Comparison of ENCODE assay signal across 21 mouse cellular contexts in the genomic region with DNA sequence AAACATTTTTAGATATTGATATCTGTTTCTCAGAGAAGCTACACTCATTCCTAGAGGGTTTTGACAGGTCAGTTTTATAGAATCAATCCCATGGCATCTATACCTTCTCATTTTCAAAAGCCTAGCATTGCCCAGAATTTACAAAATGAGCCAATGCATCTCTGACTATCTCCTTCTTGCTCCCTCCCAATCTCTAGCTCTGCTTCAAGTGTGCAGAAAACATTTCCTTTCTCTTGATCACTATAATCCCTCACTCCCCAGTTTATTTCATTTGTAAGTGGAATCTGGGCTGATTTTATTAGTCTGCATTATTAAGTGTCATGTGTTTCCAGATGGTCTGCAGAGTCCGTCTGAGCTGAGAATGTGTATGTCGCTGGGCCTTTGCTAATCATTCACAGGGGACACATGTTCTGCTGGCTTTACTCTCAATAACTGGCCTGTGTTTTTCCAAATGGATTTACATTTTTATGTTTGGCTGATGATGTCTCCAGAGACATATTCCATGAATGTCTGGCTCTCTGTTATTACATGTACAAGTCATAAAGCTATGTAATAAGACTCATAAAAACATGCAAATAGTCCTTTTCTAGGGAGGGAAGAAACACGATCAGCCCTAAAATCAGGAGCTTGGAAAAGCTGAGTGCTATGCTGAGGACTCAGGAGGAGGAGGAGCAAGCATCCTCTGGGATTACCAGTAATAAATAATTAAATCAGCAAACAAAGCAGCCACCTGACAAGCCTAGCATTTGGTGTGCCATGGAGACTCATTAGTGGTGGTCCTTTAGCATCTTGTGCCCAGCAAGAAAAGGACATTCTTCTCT.
DNase-seq lines count a peak whose midpoint lies in the region; ATAC-seq and TF ChIP-seq lines count a peak whose summit lies in the region.
"Had no signal": no experiment of that assay in that cellular context is flagged by ENCODE, and none has a peak within 500 bp of the region (broad histone marks: within the 10 kb centered on the region; RNA-seq: fewer than 3 reads in every experiment).

No protein-coding gene starts in this region.

- H3K4me3 ChIP-seq in hindbrain, embryonic 11.5 days (ENCODE audit: low read depth, low read length), result no peak overlapping the region
- H3K4me3 ChIP-seq in hindbrain, embryonic 10.5 days, result no peak overlapping the region
- no peak overlapping the region for H3K4me3 ChIP-seq in stomach, embryonic 14.5 days (ENCODE audit: low read depth, low read length)
- H3K4me3 ChIP-seq in stomach, postnatal 0 days (ENCODE audit: low read depth, low read length), result no peak overlapping the region
- H3K4me3 ChIP-seq in midbrain, embryonic 14.5 days (replicated peaks; ENCODE audit: low read depth, low read length), result no peak overlapping the region
- H3K4me3 ChIP-seq: embryonic facial prominence, embryonic 12.5 days; layer of hippocampus, adult 2 months; left cerebral cortex, adult 2 months; liver, embryonic 12.5 days; megakaryocyte, embryonic 14.5 days; stomach, embryonic 15.5 days had no signal

- H3K4me2 ChIP-seq in hindbrain, embryonic 11.5 days (replicated peaks; ENCODE audit: low read depth, low read length), result no peak overlapping the region
- no peak overlapping the region for H3K4me2 ChIP-seq in stomach, embryonic 14.5 days (replicated peaks; ENCODE audit: low read depth, low read length)
- H3K4me2 ChIP-seq in stomach, postnatal 0 days (replicated peaks; ENCODE audit: low read depth), result no peak overlapping the region
- H3K4me2 ChIP-seq in midbrain, embryonic 14.5 days (ENCODE audit: low read length), result no peak overlapping the region
- H3K4me2 ChIP-seq: embryonic facial prominence, embryonic 12.5 days; heart, embryonic 11.5 days; liver, embryonic 12.5 days; stomach, embryonic 15.5 days had no signal

- no peak overlapping the region for H3K9ac ChIP-seq in hindbrain, embryonic 11.5 days (ENCODE audit: low read depth, low read length)
- no peak overlapping the region for H3K9ac ChIP-seq in stomach, embryonic 14.5 days (replicated peaks; ENCODE audit: low read depth, low read length)
- no peak overlapping the region for H3K9ac ChIP-seq in stomach, postnatal 0 days (ENCODE audit: low read length)
- no peak overlapping the region for H3K9ac ChIP-seq in midbrain, embryonic 14.5 days (replicated peaks; ENCODE audit: low read length)
- H3K9ac ChIP-seq: embryonic facial prominence, embryonic 12.5 days; liver, embryonic 12.5 days; stomach, embryonic 15.5 days had no signal

- WGBS in hindbrain, embryonic 11.5 days, result 68% methylated on average over 3 of the region's 3 CpGs
- 71% methylated on average over 3 of the region's 3 CpGs for WGBS in hindbrain, embryonic 10.5 days
- 49% methylated on average over 3 of the region's 3 CpGs for WGBS in stomach, embryonic 14.5 days
- 61% methylated on average over 3 of the region's 3 CpGs for WGBS in stomach, postnatal 0 days
- WGBS in midbrain, embryonic 14.5 days, result 39% methylated on average over 3 of the region's 3 CpGs

- TF ChIP-seq CTCF in stomach, postnatal 0 days (IDR thresholded peaks at IDR 0.05; ENCODE audit: low read depth), result no peak

- no peaks in the 10 kb centered on the region for H3K9me3 ChIP-seq in hindbrain, embryonic 11.5 days (ENCODE audit: control insufficient read depth, low read length)
- H3K9me3 ChIP-seq in hindbrain, embryonic 10.5 days, result no peaks in the 10 kb centered on the region
- no peaks in the 10 kb centered on the region for H3K9me3 ChIP-seq in stomach, embryonic 14.5 days (ENCODE audit: control insufficient read depth, low read depth, low read length)
- no peaks in the 10 kb centered on the region for H3K9me3 ChIP-seq in stomach, postnatal 0 days (ENCODE audit: control insufficient read depth, low read length)
- H3K9me3 ChIP-seq in midbrain, embryonic 14.5 days (ENCODE audit: control insufficient read depth, low read length), result no peaks in the 10 kb centered on the region
- H3K9me3 ChIP-seq: embryonic facial prominence, embryonic 12.5 days; liver, embryonic 12.5 days; stomach, embryonic 15.5 days had no signal

- H3K27me3 ChIP-seq in hindbrain, embryonic 11.5 days (ENCODE audit: control insufficient read depth, insufficient read depth, low read length), result no peaks in the 10 kb centered on the region
- no peaks in the 10 kb centered on the region for H3K27me3 ChIP-seq in hindbrain, embryonic 10.5 days (ENCODE audit: insufficient read depth, poor library complexity, severe bottlenecking)
- no peaks in the 10 kb centered on the region for H3K27me3 ChIP-seq in stomach, embryonic 14.5 days (ENCODE audit: control insufficient read depth, insufficient read depth, low read length)
- no peaks in the 10 kb centered on the region for H3K27me3 ChIP-seq in stomach, postnatal 0 days (ENCODE audit: control insufficient read depth, insufficient read depth, low read length)
- H3K27me3 ChIP-seq in midbrain, embryonic 14.5 days (ENCODE audit: control insufficient read depth, insufficient read depth, low read length), result no peaks in the 10 kb centered on the region
- H3K27me3 ChIP-seq: embryonic facial prominence, embryonic 12.5 days; liver, embryonic 12.5 days; megakaryocyte, embryonic 14.5 days; stomach, embryonic 15.5 days had no signal

- DNase-seq in hindbrain, embryonic 11.5 days (ENCODE audit: low spot score), result no peak
- DNase-seq in hindbrain, embryonic 10.5 days (ENCODE audit: low spot score), result no peak
- no peak for DNase-seq in stomach, postnatal 0 days (ENCODE audit: low spot score)
- peak; percentile 32 for DNase-seq in midbrain, embryonic 14.5 days
- no peak for DNase-seq in adrenal gland, postnatal 25 days
- DNase-seq in layer of hippocampus, adult 9-11 months, result no peak
- no peak for DNase-seq in adrenal gland, postnatal 14 days
- DNase-seq: cerebellum, postnatal 10 days; heart, postnatal 4 days; kidney, adult 9 months; right cerebral cortex, adult 18-20 months; thymus, postnatal 25 days had no signal

- H3K4me1 ChIP-seq in hindbrain, embryonic 11.5 days (replicated peaks; ENCODE audit: control insufficient read depth, insufficient read depth, low read length), result no peaks in the 10 kb centered on the region
- H3K4me1 ChIP-seq in hindbrain, embryonic 10.5 days (replicated peaks), result no peaks in the 10 kb centered on the region
- H3K4me1 ChIP-seq in stomach, embryonic 14.5 days (ENCODE audit: control insufficient read depth, insufficient read depth, low read length), result no peaks in the 10 kb centered on the region
- no peaks in the 10 kb centered on the region for H3K4me1 ChIP-seq in stomach, postnatal 0 days (replicated peaks; ENCODE audit: control insufficient read depth, insufficient read depth)
- H3K4me1 ChIP-seq in midbrain, embryonic 14.5 days (ENCODE audit: control insufficient read depth, insufficient read depth, low read length), result 0 out of 2 replicates have a peak, but pooled peaks cover 9% of the 10 kb centered on the region
- H3K4me1 ChIP-seq: embryonic facial prominence, embryonic 12.5 days; liver, embryonic 12.5 days; megakaryocyte, embryonic 14.5 days; stomach, embryonic 15.5 days had no signal

- no peaks in the 10 kb centered on the region for H3K36me3 ChIP-seq in hindbrain, embryonic 11.5 days (ENCODE audit: control insufficient read depth, insufficient read depth, low read length)
- H3K36me3 ChIP-seq in hindbrain, embryonic 10.5 days, result no peaks in the 10 kb centered on the region
- no peaks in the 10 kb centered on the region for H3K36me3 ChIP-seq in stomach, embryonic 14.5 days (ENCODE audit: control insufficient read depth, insufficient read depth, low read length)
- H3K36me3 ChIP-seq in stomach, postnatal 0 days (ENCODE audit: control insufficient read depth, insufficient read depth, low read length), result no peaks in the 10 kb centered on the region
- H3K36me3 ChIP-seq in midbrain, embryonic 14.5 days (ENCODE audit: control insufficient read depth, insufficient read depth, low read length), result no peaks in the 10 kb centered on the region
- H3K36me3 ChIP-seq: embryonic facial prominence, embryonic 12.5 days; liver, embryonic 12.5 days; stomach, embryonic 15.5 days had no signal

- ATAC-seq in hindbrain, embryonic 11.5 days (ENCODE audit: low FRiP score), result peak; percentile 65
- peak; percentile 33; the same call in 1 of the 2 replicates for ATAC-seq in stomach, embryonic 14.5 days (ENCODE audit: insufficient number of reproducible peaks, insufficient read depth, low FRiP score, low read depth)
- ATAC-seq in stomach, postnatal 0 days (ENCODE audit: low FRiP score, low TSS enrichment), result no peak
- ATAC-seq in midbrain, embryonic 14.5 days (ENCODE audit: low FRiP score, low TSS enrichment), result peak; percentile 67; the same call in 1 of the 2 replicates
- ATAC-seq: activated CD4-positive, CD25-positive, alpha-beta regulatory T cell, adult 4 months; liver, embryonic 12.5 days had no signal

- TF ChIP-seq EP300 in stomach, postnatal 0 days (optimal IDR thresholded peaks at IDR 0.05), result no peak

- H3K27ac ChIP-seq in hindbrain, embryonic 11.5 days (ENCODE audit: low read depth, low read length), result 0 out of 2 replicates have a peak overlapping the region, but pooled peaks have one; percentile 6
- H3K27ac ChIP-seq in hindbrain, embryonic 10.5 days, result no peak overlapping the region; the same call in 1 of the 2 replicates
- H3K27ac ChIP-seq in stomach, embryonic 14.5 days (ENCODE audit: low read length), result no peak overlapping the region
- no peak overlapping the region for H3K27ac ChIP-seq in stomach, postnatal 0 days (replicated peaks)
- H3K27ac ChIP-seq in midbrain, embryonic 14.5 days (replicated peaks; ENCODE audit: low read depth, low read length), result peak overlapping the region; percentile 45
- H3K27ac ChIP-seq: embryonic facial prominence, embryonic 12.5 days; layer of hippocampus, adult 2 months; left cerebral cortex, adult 2 months; liver, embryonic 12.5 days; stomach, embryonic 15.5 days had no signal

Comparison
In these comparisons a context has a peak if more than half of its experiments do, and no peak if none do; other contexts are left out.
1. H3K27ac ChIP-seq: peak in hindbrain, embryonic 11.5 days (single experiment) and midbrain, embryonic 14.5 days (single experiment); none in hindbrain, embryonic 10.5 days (single experiment), stomach, embryonic 14.5 days (single experiment) and stomach, postnatal 0 days (single experiment).